ENCODE assay signal across 9 mouse cellular contexts in genomic region chr3:127625701-127626399, GRCm38 (mm10). TPM values are rescaled to one million over a fixed set of nuclear protein-coding genes. Genes with fewer than 3 reads are reported as not detected.
DNase-seq lines count a peak whose midpoint lies in the region; ATAC-seq and TF ChIP-seq lines count a peak whose summit lies in the region.
"Had no signal": no experiment of that assay in that cellular context is flagged by ENCODE, and none has a peak within 500 bp of the region (broad histone marks: within the 10 kb centered on the region; RNA-seq: fewer than 3 reads in every experiment).

No protein-coding gene starts in this region.

- no peaks in the 10 kb centered on the region for H3K4me1 ChIP-seq in forebrain, postnatal 0 days (ENCODE audit: insufficient read depth)
- 0 out of 2 replicates have a peak, but pooled peaks cover 5% of the 10 kb centered on the region for H3K4me1 ChIP-seq in limb, embryonic 14.5 days (ENCODE audit: control insufficient read depth, insufficient read depth, low read length)
- H3K4me1 ChIP-seq in neural tube, embryonic 14.5 days (ENCODE audit: control insufficient read depth, insufficient read depth, low read length), result 0 out of 2 replicates have a peak, but pooled peaks cover 5% of the 10 kb centered on the region

- peak overlapping the region; percentile 48 for H3K9ac ChIP-seq in forebrain, postnatal 0 days
- no peak overlapping the region for H3K9ac ChIP-seq in limb, embryonic 14.5 days (ENCODE audit: low read depth, low read length, severe bottlenecking)
- 0 out of 2 replicates have a peak overlapping the region, but pooled peaks have one; percentile 25 for H3K9ac ChIP-seq in neural tube, embryonic 14.5 days (replicated peaks; ENCODE audit: low read depth, low read length)

- TF ChIP-seq CTCF in forebrain, postnatal 0 days (IDR thresholded peaks at IDR 0.05; ENCODE audit: low read depth), result 0 out of 2 replicates have a peak, but pooled peaks have one; percentile 7

- TF ChIP-seq POLR2A in limb, embryonic 14.5 days (IDR thresholded peaks at IDR 0.05; ENCODE audit: borderline replicate concordance, extremely low read depth, insufficient read depth, insufficient read length), result no peak

- H3K36me3 ChIP-seq in forebrain, postnatal 0 days (ENCODE audit: insufficient read depth), result no peaks in the 10 kb centered on the region
- H3K36me3 ChIP-seq in limb, embryonic 14.5 days (ENCODE audit: control insufficient read depth, insufficient read depth, low read length), result no peaks in the 10 kb centered on the region
- H3K36me3 ChIP-seq in neural tube, embryonic 14.5 days (ENCODE audit: control insufficient read depth, insufficient read depth, low read length), result no peaks in the 10 kb centered on the region

- no peak for ATAC-seq in CD4-positive, CD25-positive, alpha-beta regulatory T cell, adult 4 months
- peak; percentile 47; the same call in 1 of the 2 replicates for ATAC-seq in forebrain, postnatal 0 days
- no peak for ATAC-seq in limb, embryonic 14.5 days (ENCODE audit: low FRiP score, low read depth)
- peak; percentile 54; the same call in 1 of the 2 replicates for ATAC-seq in neural tube, embryonic 14.5 days (ENCODE audit: low read depth)

- no peaks in the 10 kb centered on the region for H3K9me3 ChIP-seq in forebrain, postnatal 0 days (ENCODE audit: low read length)
- no peaks in the 10 kb centered on the region for H3K9me3 ChIP-seq in limb, embryonic 14.5 days (ENCODE audit: control insufficient read depth, low read length)
- no peaks in the 10 kb centered on the region for H3K9me3 ChIP-seq in neural tube, embryonic 14.5 days (ENCODE audit: control insufficient read depth, low read length)

- peak; percentile 39 for DNase-seq in CD4-positive, CD25-positive, alpha-beta regulatory T cell, adult 2 months (ENCODE audit: low read depth, low spot score)
- DNase-seq in MN1 (ENCODE audit: low spot score), result peak; percentile 44
- no peak for DNase-seq in forebrain, postnatal 0 days
- no peak for DNase-seq in limb, embryonic 14.5 days (ENCODE audit: low spot score)
- no peak for DNase-seq in left cerebral cortex, adult 9 months (ENCODE audit: low spot score in 2 of 2)
- DNase-seq in natural killer cell, adult 2 months (ENCODE audit: low spot score in 2 of 2), result no peak

- peak overlapping the region; percentile 57 for H3K4me2 ChIP-seq in forebrain, postnatal 0 days (ENCODE audit: low read depth)
- H3K4me2 ChIP-seq in limb, embryonic 14.5 days (replicated peaks; ENCODE audit: low read depth, low read length, severe bottlenecking), result peak overlapping the region; percentile 60
- peak overlapping the region; percentile 51 for H3K4me2 ChIP-seq in neural tube, embryonic 14.5 days (ENCODE audit: low read depth, low read length)

- 3% methylated on average over 28 of the region's 28 CpGs for WGBS in forebrain, postnatal 0 days
- under 1% methylated on average over 28 of the region's 28 CpGs for WGBS in limb, embryonic 14.5 days
- 1% methylated on average over 28 of the region's 28 CpGs for WGBS in neural tube, embryonic 14.5 days

- H3K4me3 ChIP-seq in forebrain, postnatal 0 days (ENCODE audit: low read depth, low read length), result peak overlapping the region; percentile 40
- peak overlapping the region; percentile 37 for H3K4me3 ChIP-seq in limb, embryonic 14.5 days (replicated peaks; ENCODE audit: low read length)
- H3K4me3 ChIP-seq in neural tube, embryonic 14.5 days (ENCODE audit: low read depth, low read length), result peak overlapping the region; percentile 24

- H3K27me3 ChIP-seq in forebrain, postnatal 0 days (ENCODE audit: insufficient read depth, low read length), result peaks cover 30% of the 10 kb centered on the region
- peaks cover 55% of the 10 kb centered on the region for H3K27me3 ChIP-seq in limb, embryonic 14.5 days (ENCODE audit: control insufficient read depth, insufficient read depth, low read length)
- peaks cover 42% of the 10 kb centered on the region for H3K27me3 ChIP-seq in neural tube, embryonic 14.5 days (ENCODE audit: control insufficient read depth, insufficient read depth, low read length)

- peak overlapping the region; percentile 67 for H3K27ac ChIP-seq in forebrain, postnatal 0 days (ENCODE audit: low read depth, low read length)
- no peak overlapping the region for H3K27ac ChIP-seq in limb, embryonic 14.5 days (replicated peaks; ENCODE audit: low read depth, low read length)
- no peak overlapping the region for H3K27ac ChIP-seq in neural tube, embryonic 14.5 days (ENCODE audit: low read depth, low read length)

RNA-seq across cellular contexts. Expression of gene Neurog2, which starts 7.1 kb away (rescaled TPM):
- not detected for polyA plus RNA-seq in CD4-positive, CD25-positive, alpha-beta regulatory T cell, adult 4 months (2017; shearing (Covaris generic))
- total RNA-seq in forebrain, postnatal 0 days (2014; rRNA removed), result 5.0 and 9.4 TPM in 2 replicates
- polyA plus RNA-seq in forebrain, postnatal 0 days (2015; fragmentation: Nextera tagmentation; extraction: Ambion mirVana), result 2.2 and 2.6 TPM in 2 replicates
- polyA plus RNA-seq in limb, embryonic 14.5 days (2012; rRNA removed), result 0.15 and 0.80 TPM in 2 replicates
- polyA plus RNA-seq in limb, embryonic 14.5 days (2014; fragmentation: Nextera tagmentation; extraction: Ambion mirVana), result not detected in 2 replicates
- 3.3 and 3.9 TPM in 2 replicates for polyA plus RNA-seq in neural tube, embryonic 14.5 days (2014; fragmentation: Nextera tagmentation; extraction: Ambion mirVana)
- total RNA-seq: heart, postnatal 10 days had no signal

Comparison
In these comparisons a context has a peak if more than half of its experiments do, and no peak if none do; other contexts are left out.
1. DNase-seq: peak in CD4-positive, CD25-positive, alpha-beta regulatory T cell, adult 2 months (single experiment) and MN1 (single experiment); none in forebrain, postnatal 0 days (single experiment), limb, embryonic 14.5 days (single experiment), left cerebral cortex, adult 9 months (0 of 2) and natural killer cell, adult 2 months (0 of 2).
2. ATAC-seq: peak in forebrain, postnatal 0 days (single experiment) and neural tube, embryonic 14.5 days (single experiment); none in CD4-positive, CD25-positive, alpha-beta regulatory T cell, adult 4 months (single experiment) and limb, embryonic 14.5 days (single experiment).
3. Peak in every context shown above with its lines, with median percentiles within 50 percentile points of each other: H3K4me2 ChIP-seq and H3K4me3 ChIP-seq.